Mouse (Mus musculus) liver, embryonic 14.5 days (tissue): ENCODE measurements at regions not wholly inside any gene's neighbourhood (a gene's known extent, or its start where the extent isn't known, plus 50 kb on each side); places are given as distances from the start of the nearest gene placed in this dataset.

Source experiments
- ATAC-seq: fragments of 200-750 bp; cut with Nextera tagmentation; 2 replicates; pipeline ENCODE4 v1.8.0; 2017; ENCODE audit warnings: moderate number of reproducible peaks, mild to moderate bottlenecking, moderate library complexity; ENCODE audit not compliant: insufficient read depth
- DNase-seq, 3 experiments: peaks; one replicate each; pipeline ENCODE4 v3.0.0-alpha.2; 2012 to 2013; ENCODE audit warnings: low read depth in 3 of 3, low spot score in 3 of 3
- H3K27ac ChIP-seq: fragments of 300-500 bp; sonication (generic); 2 replicates; pipeline ENCODE4 v1.5.1; 2014; ENCODE audit warnings: moderate library complexity, mild to moderate bottlenecking, control low read depth, inconsistent platforms
- H3K27me3 ChIP-seq: fragments of 300-500 bp; sonication (generic); 2 replicates; pipeline ENCODE4 v1.6.1; 2014; ENCODE audit warnings: mild to moderate bottlenecking, low read length, moderate library complexity; ENCODE audit not compliant: control insufficient read depth, insufficient read depth
- H3K36me3 ChIP-seq: fragments of 300-500 bp; sonication (generic); replicated peaks from 2 replicates; pipeline ENCODE4 v1.6.1; 2014; ENCODE audit warnings: low read depth; ENCODE audit not compliant: control insufficient read depth, insufficient read depth
- H3K4me1 ChIP-seq, 2 experiments: fragments of 200-500 bp in 1 of 2; fragments of 300-500 bp in 1 of 2; sonication (generic) in 1 of 2; replicated peaks; 2 replicates each; pipeline ENCODE4 v1.6.1; 2012 to 2014; ENCODE audit warnings: antibody characterized with exemption in 1 of 2, inconsistent platforms in 1 of 2, low read length in 1 of 2; ENCODE audit not compliant: control insufficient read depth in 2 of 2, insufficient read depth in 2 of 2
- H3K4me2 ChIP-seq: fragments of 300-500 bp; sonication (generic); 2 replicates; pipeline ENCODE4 v1.6.1; 2014; ENCODE audit warnings: low read depth, mild to moderate bottlenecking, control low read depth, moderate library complexity
- H3K4me3 ChIP-seq, 2 experiments: fragments of 200-500 bp in 1 of 2; fragments of 300-500 bp in 1 of 2; sonication (generic) in 1 of 2; 2 replicates each; pipeline ENCODE4 v1.5.1; 2012 to 2014; ENCODE audit warnings: low read depth in 2 of 2, low read length in 2 of 2, mild to moderate bottlenecking in 2 of 2, control low read depth in 1 of 2, inconsistent platforms in 1 of 2, moderate library complexity in 1 of 2; ENCODE audit not compliant: insufficient read depth in 1 of 2
- H3K9ac ChIP-seq: fragments of 300-500 bp; sonication (generic); replicated peaks from 2 replicates; pipeline ENCODE4 v1.6.1; 2014; ENCODE audit warnings: mild to moderate bottlenecking, control low read depth, moderate library complexity
- H3K9me3 ChIP-seq: fragments of 300-500 bp; sonication (generic); 2 replicates; pipeline ENCODE4 v1.6.1; 2016; ENCODE audit warnings: low read length, mixed read lengths; ENCODE audit not compliant: control insufficient read depth
- CTCF ChIP-seq: IDR thresholded peaks from 2 replicates; pipeline ENCODE4 v1.5.1; 2016; ENCODE audit warnings: antibody characterized with exemption, low read depth, control low read depth
- EP300 ChIP-seq: IDR thresholded peaks from 2 replicates; pipeline ENCODE4 v1.6.1; 2016; ENCODE audit warnings: antibody characterized with exemption, low read depth
- WGBS: fragments of 180-500 bp; shearing (Covaris S2); extraction: QIAGEN DNeasy Blood & Tissue Kit; methylation state at CpG from one replicate; pipeline ENCODE4 v1.1.7; 2014; ENCODE audit not compliant: insufficient replicate concordance; 5-methylcytosine and 5-hydroxymethylcytosine counted together

DNA sequence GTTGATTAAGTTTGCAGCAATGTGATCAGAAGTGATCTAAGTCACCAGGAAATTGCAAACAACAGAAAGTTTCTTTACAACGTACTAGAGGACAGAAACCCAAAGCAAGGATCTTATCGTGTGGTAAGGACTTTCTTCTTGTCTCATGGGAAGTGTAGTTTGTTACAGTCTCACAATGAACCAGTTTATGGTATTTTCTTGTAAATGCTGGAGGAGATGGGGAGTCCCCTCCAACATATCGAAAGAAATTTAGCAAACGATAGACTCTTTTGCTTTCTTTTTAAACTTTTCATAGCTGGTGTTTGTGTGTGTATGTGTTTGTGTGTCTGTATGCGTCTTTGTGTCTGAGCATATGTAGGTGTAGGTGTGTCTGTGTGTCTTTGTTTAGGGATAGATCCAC lies 453.0 kb upstream of the Dab2 start:
- Histone ChIP-seq H3K9me3 (no peaks in the 10 kb centered on the region), H3K4me3 (no peak overlapping the region), H3K4me1 (no peaks in the 10 kb centered on the region), H3K27ac (no peak overlapping the region), H3K27me3 (no peaks in the 10 kb centered on the region), H3K9ac (no peak overlapping the region), H3K36me3 (no peaks in the 10 kb centered on the region), H3K4me2 (no peak overlapping the region)
- ATAC-seq (no peak), DNase-seq (no peak)
- WGBS, result 66% methylated on average over 5 of the region's 5 CpGs
- no peak for TF ChIP-seq CTCF
- TF ChIP-seq EP300, result no peak

DNA sequence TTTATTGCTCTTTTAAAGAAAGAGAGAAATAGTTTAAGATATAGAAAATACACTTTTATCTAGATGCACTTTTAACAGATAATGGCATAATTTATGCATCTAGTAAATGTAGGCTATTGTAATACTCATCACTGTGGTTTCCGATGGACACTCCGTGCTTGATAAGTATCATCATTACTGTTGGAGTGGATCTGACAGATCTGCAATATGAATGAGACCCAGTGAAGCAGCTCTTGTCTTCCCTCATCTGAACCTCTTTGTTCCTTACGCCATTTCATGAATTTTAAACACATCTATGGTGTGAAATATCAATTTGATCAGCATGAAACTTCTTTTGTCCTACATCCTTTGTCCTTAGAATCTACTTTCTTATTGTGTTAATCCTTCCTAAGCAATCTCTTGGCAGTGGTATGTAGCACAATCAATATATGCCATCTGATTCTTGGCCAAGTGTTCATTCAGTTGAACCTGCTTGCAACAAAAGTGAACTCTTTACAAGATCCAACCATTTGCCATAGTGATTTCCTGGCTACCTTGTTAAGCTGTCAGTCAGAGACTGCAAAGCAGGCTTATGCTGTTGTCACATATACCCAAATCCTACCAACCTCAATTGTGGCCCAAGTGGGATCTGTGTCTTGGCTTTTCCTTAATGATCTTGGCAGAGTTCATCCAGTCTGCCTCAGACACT lies 452.0 kb upstream of the Dab2 start:
- H3K9me3 ChIP-seq, result no peaks in the 10 kb centered on the region
- H3K4me3 ChIP-seq, result no peak overlapping the region
- H3K27me3 ChIP-seq, result no peaks in the 10 kb centered on the region
- TF ChIP-seq CTCF (no peak), EP300 (no peak)
- DNase-seq, result no peak
- WGBS, result 77% methylated on average over 3 of the region's 3 CpGs
- no peak overlapping the region for H3K4me2 ChIP-seq
- H3K4me1 ChIP-seq, result no peaks in the 10 kb centered on the region
- H3K36me3 ChIP-seq, result no peaks in the 10 kb centered on the region
- ATAC-seq, result no peak
- H3K27ac ChIP-seq, result no peak overlapping the region
- no peak overlapping the region for H3K9ac ChIP-seq

DNA sequence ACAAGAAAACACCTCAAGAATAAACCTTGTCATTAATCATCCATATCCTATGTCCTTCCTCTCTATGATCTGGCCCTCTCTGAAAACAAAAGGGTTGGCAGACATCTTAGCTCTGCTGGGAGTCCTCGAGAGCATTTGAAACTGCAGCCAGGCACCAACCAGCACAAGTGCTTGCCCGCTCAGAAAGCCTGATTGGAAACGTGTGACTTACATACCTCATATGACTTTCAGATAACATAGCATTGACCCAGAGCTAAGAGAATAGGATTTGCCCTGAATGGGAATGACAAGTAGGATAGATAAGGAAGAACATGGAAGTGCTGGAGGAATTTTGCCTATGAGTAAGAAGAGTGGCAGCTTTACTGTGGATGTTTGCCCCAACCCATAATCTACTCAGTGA lies 447.1 kb upstream of the Dab2 start:
- Histone ChIP-seq H3K27ac (no peak overlapping the region), H3K9ac (no peak overlapping the region), H3K4me1 (no peaks in the 10 kb centered on the region), H3K27me3 (no peaks in the 10 kb centered on the region), H3K4me3 (no peak overlapping the region), H3K36me3 (no peaks in the 10 kb centered on the region), H3K9me3 (no peaks in the 10 kb centered on the region), H3K4me2 (no peak overlapping the region)
- DNase-seq, result no peak
- WGBS, result 44% methylated on average over 3 of the region's 3 CpGs
- TF ChIP-seq CTCF (no peak), EP300 (no peak)
- ATAC-seq, result no peak

DNA sequence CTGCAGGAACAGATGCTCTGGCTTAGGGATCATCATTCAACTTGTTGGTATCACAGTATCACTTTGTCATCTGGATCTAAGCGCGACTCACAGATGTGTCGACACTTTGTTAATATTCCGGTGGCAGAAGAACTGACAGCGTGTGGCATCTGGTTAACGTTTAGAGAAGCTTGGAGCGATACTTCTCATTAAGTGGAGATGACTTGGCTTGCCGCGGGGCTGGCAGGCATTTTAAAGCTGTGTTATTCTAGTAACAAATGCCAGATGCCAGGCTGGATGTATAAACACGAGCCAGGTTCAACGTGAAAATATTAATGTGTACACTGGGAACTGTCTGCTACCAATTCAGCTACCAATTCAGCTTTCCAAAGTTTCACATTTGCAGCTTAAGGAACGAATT lies 430.3 kb upstream of the Dab2 start:
- DNase-seq (no peak), ATAC-seq (no peak)
- Histone ChIP-seq H3K9ac (no peak overlapping the region), H3K4me2 (no peak overlapping the region), H3K4me3 (no peak overlapping the region), H3K9me3 (no peaks in the 10 kb centered on the region), H3K27ac (no peak overlapping the region), H3K4me1 (no peaks in the 10 kb centered on the region), H3K36me3 (no peaks in the 10 kb centered on the region), H3K27me3 (no peaks in the 10 kb centered on the region)
- WGBS, result 66% methylated on average over 12 of the region's 12 CpGs
- TF ChIP-seq CTCF (no peak), EP300 (no peak)

DNA sequence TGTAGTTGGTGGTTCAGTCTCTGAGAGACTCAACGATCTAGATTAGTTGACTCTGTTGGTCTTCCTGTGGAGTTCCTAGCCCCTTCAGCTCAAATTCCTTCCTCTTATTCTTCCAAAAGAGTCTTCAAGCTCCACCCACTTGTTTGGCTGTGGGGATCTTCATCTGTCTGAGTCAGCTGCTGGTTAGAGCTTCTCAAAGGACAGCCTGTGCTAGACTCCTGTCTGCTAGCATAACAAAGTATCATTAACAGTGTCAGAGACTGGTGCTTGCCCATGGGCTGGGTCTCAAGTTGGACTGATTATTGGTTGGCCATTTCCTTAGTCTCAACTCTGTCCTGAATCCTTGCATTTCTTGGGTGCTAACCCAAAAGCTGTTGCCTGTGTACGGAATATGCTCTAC lies 429.7 kb upstream of the Dab2 start:
- no peaks in the 10 kb centered on the region for H3K27me3 ChIP-seq
- H3K9ac ChIP-seq, result no peak overlapping the region
- ATAC-seq (no peak), DNase-seq (no peak)
- H3K4me3 ChIP-seq, result no peak overlapping the region
- H3K4me1 ChIP-seq, result no peaks in the 10 kb centered on the region
- H3K36me3 ChIP-seq, result no peaks in the 10 kb centered on the region
- H3K27ac ChIP-seq, result no peak overlapping the region
- no peak for TF ChIP-seq CTCF
- 44% methylated on average over 2 of the region's 2 CpGs for WGBS
- no peaks in the 10 kb centered on the region for H3K9me3 ChIP-seq
- H3K4me2 ChIP-seq, result no peak overlapping the region

DNA sequence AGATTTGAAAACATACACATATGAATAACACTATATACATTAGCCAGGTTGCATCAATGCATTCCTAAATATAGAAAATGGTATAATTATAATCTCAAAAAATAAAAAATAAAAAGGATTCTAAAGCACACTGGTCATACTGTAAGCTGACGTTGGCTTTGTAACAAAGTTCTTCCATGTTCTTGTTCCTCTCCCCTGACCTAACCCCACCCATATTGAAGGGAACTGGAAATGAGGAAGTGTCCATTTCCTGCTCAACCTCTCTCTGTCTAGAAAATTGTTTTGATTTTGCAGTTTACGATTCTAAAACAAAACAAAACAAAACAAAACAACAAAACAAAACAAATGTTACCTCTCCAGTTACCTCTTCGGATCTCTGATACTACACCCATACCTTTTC lies 427.5 kb upstream of the Dab2 start:
- Histone ChIP-seq H3K4me2 (no peak overlapping the region), H3K9me3 (no peaks in the 10 kb centered on the region), H3K36me3 (no peaks in the 10 kb centered on the region), H3K27ac (no peak overlapping the region), H3K4me3 (no peak overlapping the region), H3K27me3 (no peaks in the 10 kb centered on the region), H3K4me1 (no peaks in the 10 kb centered on the region), H3K9ac (no peak overlapping the region)
- WGBS, result 36% methylated on average over 3 of the region's 3 CpGs
- no peak for DNase-seq
- ATAC-seq, result no peak
- TF ChIP-seq CTCF (no peak), EP300 (no peak)
